Mouse (Mus musculus): ENCODE measurements at regions not wholly inside any gene's neighbourhood (a gene's known extent, or its start where the extent isn't known, plus 50 kb on each side); places are given as distances from the start of the nearest gene placed in this dataset.

GRCm38 (mm10) chr12:98337644-98338043 lies 69.2 kb downstream of the Gpr65 start:
- Histone ChIP-seq H3K27ac (ENCODE audit: low read length) (no peak overlapping the region), H3K36me3 (ENCODE audit: control insufficient read depth, insufficient read depth, low read length) (no peaks in the 10 kb centered on the region), H3K4me3 (ENCODE audit: low read length) (no peak overlapping the region), H3K4me1 (ENCODE audit: control insufficient read depth, insufficient read depth, low read length) (no peaks in the 10 kb centered on the region), H3K9me3 (ENCODE audit: control insufficient read depth, low read length) (no peaks in the 10 kb centered on the region), H3K9ac (ENCODE audit: low read depth, low read length) (no peak overlapping the region), H3K4me2 (ENCODE audit: low read depth, low read length) (no peak overlapping the region), H3K27me3 (replicated peaks; ENCODE audit: control insufficient read depth, insufficient read depth, low read length) (no peaks in the 10 kb centered on the region)
- 39% methylated on average over 3 of the region's 3 CpGs for WGBS
- peak; percentile 59; the same call in 1 of the 2 replicates for ATAC-seq

- no peak for ATAC-seq
- H3K9ac ChIP-seq (ENCODE audit: low read depth, low read length), result no peak overlapping the region
- H3K27ac ChIP-seq (ENCODE audit: low read length), result no peak overlapping the region
- no peaks in the 10 kb centered on the region for H3K36me3 ChIP-seq (ENCODE audit: control insufficient read depth, insufficient read depth, low read length)
- no peak overlapping the region for H3K4me2 ChIP-seq (ENCODE audit: low read depth, low read length)
- H3K27me3 ChIP-seq (replicated peaks; ENCODE audit: control insufficient read depth, insufficient read depth, low read length), result no peaks in the 10 kb centered on the region
- no peaks in the 10 kb centered on the region for H3K4me1 ChIP-seq (ENCODE audit: control insufficient read depth, insufficient read depth, low read length)
- H3K4me3 ChIP-seq (ENCODE audit: low read length), result no peak overlapping the region
- 85% methylated on average over 9 of the region's 9 CpGs for WGBS
- no peaks in the 10 kb centered on the region for H3K9me3 ChIP-seq (ENCODE audit: control insufficient read depth, low read length)
These were observed 71.1 kb downstream of the Gpr65 start for GRCm38 (mm10) chr12:98339536-98339935.

- Histone ChIP-seq H3K4me1 (ENCODE audit: control insufficient read depth, insufficient read depth, low read length) (no peaks in the 10 kb centered on the region), H3K9ac (ENCODE audit: low read depth, low read length) (no peak overlapping the region), H3K27me3 (replicated peaks; ENCODE audit: control insufficient read depth, insufficient read depth, low read length) (no peaks in the 10 kb centered on the region), H3K9me3 (ENCODE audit: control insufficient read depth, low read length) (no peaks in the 10 kb centered on the region), H3K27ac (ENCODE audit: low read length) (no peak overlapping the region), H3K36me3 (ENCODE audit: control insufficient read depth, insufficient read depth, low read length) (no peaks in the 10 kb centered on the region), H3K4me3 (ENCODE audit: low read length) (no peak overlapping the region), H3K4me2 (ENCODE audit: low read depth, low read length) (no peak overlapping the region)
- WGBS, result 92% methylated on average over 2 of the region's 2 CpGs
- no peak for ATAC-seq
These were observed 73.7 kb downstream of the Gpr65 start for GRCm38 (mm10) chr12:98342158-98342557.

- no peak for ATAC-seq
- no peak overlapping the region for H3K9ac ChIP-seq (ENCODE audit: low read depth, low read length)
- no peak overlapping the region for H3K4me2 ChIP-seq (ENCODE audit: low read depth, low read length)
- no peak overlapping the region for H3K4me3 ChIP-seq (ENCODE audit: low read length)
- H3K9me3 ChIP-seq (ENCODE audit: control insufficient read depth, low read length), result no peaks in the 10 kb centered on the region
- no peaks in the 10 kb centered on the region for H3K36me3 ChIP-seq (ENCODE audit: control insufficient read depth, insufficient read depth, low read length)
- no peaks in the 10 kb centered on the region for H3K4me1 ChIP-seq (ENCODE audit: control insufficient read depth, insufficient read depth, low read length)
- no peaks in the 10 kb centered on the region for H3K27me3 ChIP-seq (replicated peaks; ENCODE audit: control insufficient read depth, insufficient read depth, low read length)
- WGBS, result 52% methylated on average over 7 of the region's 7 CpGs
- no peak overlapping the region for H3K27ac ChIP-seq (ENCODE audit: low read length)
These were observed 75.2 kb downstream of the Gpr65 start for GRCm38 (mm10) chr12:98343653-98344052.

- no peak for ATAC-seq
- Histone ChIP-seq H3K27ac (ENCODE audit: low read length) (no peak overlapping the region), H3K4me1 (ENCODE audit: control insufficient read depth, insufficient read depth, low read length) (no peaks in the 10 kb centered on the region), H3K9ac (ENCODE audit: low read depth, low read length) (no peak overlapping the region), H3K36me3 (ENCODE audit: control insufficient read depth, insufficient read depth, low read length) (no peaks in the 10 kb centered on the region), H3K4me2 (ENCODE audit: low read depth, low read length) (no peak overlapping the region), H3K27me3 (replicated peaks; ENCODE audit: control insufficient read depth, insufficient read depth, low read length) (no peaks in the 10 kb centered on the region), H3K4me3 (ENCODE audit: low read length) (no peak overlapping the region), H3K9me3 (ENCODE audit: control insufficient read depth, low read length) (no peaks in the 10 kb centered on the region)
- WGBS, result 86% methylated on average over 6 of the region's 6 CpGs
These were observed 78.6 kb downstream of the Gpr65 start for GRCm38 (mm10) chr12:98347056-98347455.

DNA sequence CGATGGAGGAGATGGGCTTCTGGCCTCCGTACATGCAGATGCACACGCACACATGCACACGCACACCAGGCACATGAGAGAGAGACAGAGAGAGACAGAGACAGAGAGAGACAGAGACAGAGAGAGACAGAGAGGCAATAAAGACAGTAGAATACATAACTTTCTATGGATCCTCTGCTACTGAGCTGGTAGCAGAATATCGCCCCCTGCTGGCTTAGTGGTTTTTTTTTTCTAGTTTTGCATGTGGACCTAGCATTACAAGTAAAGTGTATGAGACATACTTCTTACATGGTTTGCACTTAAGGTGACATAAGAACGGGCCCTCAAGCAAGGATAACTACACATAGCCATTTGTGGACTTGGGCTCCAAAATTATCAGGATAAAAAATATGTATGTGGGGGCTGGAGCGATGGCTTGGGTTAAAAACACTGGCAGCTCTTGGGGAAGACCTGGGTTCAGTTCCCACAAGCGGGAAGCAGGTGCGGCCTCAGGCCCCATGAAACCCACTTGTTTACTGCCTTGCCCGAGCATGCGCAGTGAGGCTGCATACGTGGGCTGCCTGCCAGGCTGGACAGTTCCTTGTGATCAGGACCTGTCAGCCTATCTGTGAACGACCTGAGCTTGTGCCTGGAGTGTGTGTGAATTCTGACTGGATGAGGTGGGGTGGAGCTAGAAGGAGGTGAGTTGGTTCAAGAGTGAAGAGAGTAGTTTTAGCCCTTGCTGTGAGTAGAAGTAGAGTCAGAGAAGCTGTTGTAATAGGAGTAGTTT lies 79.3 kb downstream of the Gpr65 start:
- H3K4me3 ChIP-seq (ENCODE audit: low read length), result no peak overlapping the region
- H3K27ac ChIP-seq (ENCODE audit: low read length), result no peak overlapping the region
- no peak for ATAC-seq
- no peak overlapping the region for H3K4me2 ChIP-seq (ENCODE audit: low read depth, low read length)
- H3K9ac ChIP-seq (ENCODE audit: low read depth, low read length), result no peak overlapping the region
- no peaks in the 10 kb centered on the region for H3K9me3 ChIP-seq (ENCODE audit: control insufficient read depth, low read length)
- H3K4me1 ChIP-seq (ENCODE audit: control insufficient read depth, insufficient read depth, low read length), result no peaks in the 10 kb centered on the region
- H3K36me3 ChIP-seq (ENCODE audit: control insufficient read depth, insufficient read depth, low read length), result no peaks in the 10 kb centered on the region
- WGBS, result 71% methylated on average over 13 of the region's 13 CpGs
- no peaks in the 10 kb centered on the region for H3K27me3 ChIP-seq (replicated peaks; ENCODE audit: control insufficient read depth, insufficient read depth, low read length)

GRCm38 (mm10) chr12:98349864-98350643 lies 81.6 kb downstream of the Gpr65 start:
- H3K4me2 ChIP-seq (ENCODE audit: low read depth, low read length), result no peak overlapping the region
- H3K9me3 ChIP-seq (ENCODE audit: control insufficient read depth, low read length), result no peaks in the 10 kb centered on the region
- no peak for ATAC-seq
- H3K4me1 ChIP-seq (ENCODE audit: control insufficient read depth, insufficient read depth, low read length), result no peaks in the 10 kb centered on the region
- 91% methylated on average over 7 of the region's 7 CpGs for WGBS
- H3K4me3 ChIP-seq (ENCODE audit: low read length), result no peak overlapping the region
- no peaks in the 10 kb centered on the region for H3K27me3 ChIP-seq (replicated peaks; ENCODE audit: control insufficient read depth, insufficient read depth, low read length)
- no peaks in the 10 kb centered on the region for H3K36me3 ChIP-seq (ENCODE audit: control insufficient read depth, insufficient read depth, low read length)
- H3K9ac ChIP-seq (ENCODE audit: low read depth, low read length), result no peak overlapping the region
- H3K27ac ChIP-seq (ENCODE audit: low read length), result no peak overlapping the region

DNA sequence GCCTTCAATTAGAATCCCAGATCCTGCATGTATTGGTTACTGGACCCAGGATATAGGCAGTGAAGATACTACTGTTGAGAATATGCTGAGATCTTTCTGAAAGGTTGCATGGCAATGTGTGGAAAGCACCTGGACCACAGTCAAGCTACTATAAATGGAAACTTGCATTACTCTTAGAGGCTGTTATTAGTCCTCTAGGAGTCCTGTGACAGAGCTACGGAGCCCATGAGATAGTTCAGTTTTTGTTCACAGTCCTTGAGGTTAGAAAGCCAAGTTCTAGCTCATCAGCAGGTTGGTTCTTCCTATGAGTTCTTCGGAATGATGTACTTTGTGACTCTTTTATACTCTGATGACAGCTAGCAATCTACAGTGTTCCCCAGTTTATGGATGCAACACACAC lies 84.0 kb downstream of the Gpr65 start:
- WGBS, result 92% methylated on average over 2 of the region's 2 CpGs
- H3K4me3 ChIP-seq (ENCODE audit: low read length), result no peak overlapping the region
- H3K9me3 ChIP-seq (ENCODE audit: control insufficient read depth, low read length), result no peaks in the 10 kb centered on the region
- H3K9ac ChIP-seq (ENCODE audit: low read depth, low read length), result no peak overlapping the region
- no peak overlapping the region for H3K27ac ChIP-seq (ENCODE audit: low read length)
- no peaks in the 10 kb centered on the region for H3K4me1 ChIP-seq (ENCODE audit: control insufficient read depth, insufficient read depth, low read length)
- ATAC-seq, result no peak
- H3K4me2 ChIP-seq (ENCODE audit: low read depth, low read length), result no peak overlapping the region
- H3K36me3 ChIP-seq (ENCODE audit: control insufficient read depth, insufficient read depth, low read length), result no peaks in the 10 kb centered on the region
- no peaks in the 10 kb centered on the region for H3K27me3 ChIP-seq (replicated peaks; ENCODE audit: control insufficient read depth, insufficient read depth, low read length)

- ATAC-seq, result no peak
- Histone ChIP-seq H3K27me3 (replicated peaks; ENCODE audit: control insufficient read depth, insufficient read depth, low read length) (no peaks in the 10 kb centered on the region), H3K4me1 (ENCODE audit: control insufficient read depth, insufficient read depth, low read length) (no peaks in the 10 kb centered on the region), H3K9me3 (ENCODE audit: control insufficient read depth, low read length) (no peaks in the 10 kb centered on the region), H3K27ac (ENCODE audit: low read length) (no peak overlapping the region), H3K36me3 (ENCODE audit: control insufficient read depth, insufficient read depth, low read length) (no peaks in the 10 kb centered on the region), H3K4me3 (ENCODE audit: low read length) (no peak overlapping the region), H3K9ac (ENCODE audit: low read depth, low read length) (no peak overlapping the region), H3K4me2 (ENCODE audit: low read depth, low read length) (no peak overlapping the region)
- WGBS, result 57% methylated on average over 1 of the region's 1 CpGs
These were observed 86.1 kb downstream of the Gpr65 start for GRCm38 (mm10) chr12:98354545-98354944.
